Comparison of ENCODE assay signal across 8 mouse cellular contexts in genomic region chr2:122348531-122349131, GRCm38 (mm10). TPM values are rescaled to one million over a fixed set of nuclear protein-coding genes. Genes with fewer than 3 reads are reported as not detected.
A peak's percentile ranks its signal among the peaks of the same experiment; 100 is the strongest.
DNase-seq lines count a peak whose midpoint lies in the region; ATAC-seq and TF ChIP-seq lines count a peak whose summit lies in the region.

No protein-coding gene starts in this region.

- H3K36me3 ChIP-seq in ES-E14 (ENCODE audit: control insufficient read depth, insufficient read depth, low read length, poor library complexity, severe bottlenecking), result peaks cover 2% of the 10 kb centered on the region; the same call in 1 of the 2 replicates
- peaks cover 2% of the 10 kb centered on the region; the same call in 1 of the 2 replicates for H3K36me3 ChIP-seq in forebrain, postnatal 0 days (ENCODE audit: insufficient read depth)
- H3K36me3 ChIP-seq in lung, embryonic 15.5 days, result 0 out of 2 replicates have a peak, but pooled peaks cover 2% of the 10 kb centered on the region

- 1% methylated on average over 63 of the region's 63 CpGs for WGBS in forebrain, postnatal 0 days
- WGBS in lung, embryonic 15.5 days, result 1% methylated on average over 59 of the region's 63 CpGs
- under 1% methylated on average over 63 of the region's 63 CpGs for WGBS in olfactory bulb, adult 2 months

- H3K9me3 ChIP-seq in ES-E14 (ENCODE audit: control insufficient read depth, insufficient read depth, low read depth, low read length), result no peaks in the 10 kb centered on the region
- H3K9me3 ChIP-seq in forebrain, postnatal 0 days (ENCODE audit: low read length), result no peaks in the 10 kb centered on the region
- H3K9me3 ChIP-seq in lung, embryonic 15.5 days, result no peaks in the 10 kb centered on the region

- H3K27ac ChIP-seq in ES-E14 (ENCODE audit: insufficient read depth, low read depth, low read length, poor library complexity, severe bottlenecking), result peak overlapping the region; percentile 53; the same call in 1 of the 2 replicates
- peak overlapping the region; percentile 99 for H3K27ac ChIP-seq in forebrain, postnatal 0 days (ENCODE audit: low read depth, low read length)
- peak overlapping the region; percentile 99 for H3K27ac ChIP-seq in lung, embryonic 15.5 days
- H3K27ac ChIP-seq in olfactory bulb, adult 2 months (ENCODE audit: insufficient read depth, low read depth, low read length), result peak overlapping the region; percentile 91

- no peaks in the 10 kb centered on the region for H3K27me3 ChIP-seq in forebrain, postnatal 0 days (ENCODE audit: insufficient read depth, low read length)
- H3K27me3 ChIP-seq in lung, embryonic 15.5 days, result no peaks in the 10 kb centered on the region

- ATAC-seq in forebrain, postnatal 0 days, result peak; percentile 85
- ATAC-seq in lung, embryonic 15.5 days (ENCODE audit: borderline replicate concordance, extremely low read depth, low FRiP score, low TSS enrichment), result peak; percentile 91

- peak; percentile 62 for DNase-seq in ES-E14 (ENCODE audit: low read depth, low spot score)
- peak; percentile 87 to 97 for DNase-seq in cerebellum, adult 18-20 months
- DNase-seq in forebrain, postnatal 0 days, result peak; percentile 95
- DNase-seq in heart, postnatal 4 days, result peak; percentile 95
- peak; percentile 75 for DNase-seq in layer of hippocampus, adult 9-10 months (ENCODE audit: low spot score)
- peak; percentile 68 to 75 for DNase-seq in thymus, adult 18-20 months

- peaks cover 0 to 29% of the 10 kb centered on the region in 2 experiments; a peak in 2 of 4 replicates for H3K4me1 ChIP-seq in ES-E14 (ENCODE audit: control insufficient read depth in 2 of 2, insufficient read depth in 2 of 2, low read length in 2 of 2, poor library complexity in 1 of 2)
- peaks cover 22% of the 10 kb centered on the region for H3K4me1 ChIP-seq in forebrain, postnatal 0 days (ENCODE audit: insufficient read depth)
- H3K4me1 ChIP-seq in lung, embryonic 15.5 days, result peaks cover 26% of the 10 kb centered on the region
- peaks cover 35% of the 10 kb centered on the region for H3K4me1 ChIP-seq in olfactory bulb, adult 2 months (ENCODE audit: control insufficient read depth, insufficient read depth, low read length)

- peak overlapping the region; percentile 67 to 73 for H3K4me3 ChIP-seq in ES-E14 (ENCODE audit: insufficient read depth in 1 of 2, low read depth in 1 of 2, low read length in 2 of 2, poor library complexity in 1 of 2, severe bottlenecking in 1 of 2)
- peak overlapping the region; percentile 52 for H3K4me3 ChIP-seq in forebrain, postnatal 0 days (ENCODE audit: low read depth, low read length)
- H3K4me3 ChIP-seq in lung, embryonic 15.5 days, result peak overlapping the region; percentile 64
- peak overlapping the region; percentile 69 for H3K4me3 ChIP-seq in olfactory bulb, adult 2 months (ENCODE audit: insufficient read depth, low read depth, low read length)

- peak; percentile 98 for TF ChIP-seq POLR2A in olfactory bulb, adult 2 months (IDR thresholded peaks at IDR 0.05; ENCODE audit: insufficient read depth, low read depth, low read length)

- TF ChIP-seq CTCF in forebrain, postnatal 0 days (IDR thresholded peaks at IDR 0.05; ENCODE audit: low read depth), result peak; percentile 90
- peak; percentile 89 for TF ChIP-seq CTCF in olfactory bulb, adult 2 months (IDR thresholded peaks at IDR 0.05; ENCODE audit: insufficient read depth, low read depth, low read length)

- in situ Hi-C loops in ES-E14 (cut with MboI; ENCODE audit: low sequenced_read_pairs in 2 of 2, unreplicated experiment in 2 of 2), result no loop called here

- peak overlapping the region; percentile 77 for H3K9ac ChIP-seq in ES-E14 (ENCODE audit: insufficient read depth, low read depth, low read length, poor library complexity, severe bottlenecking)
- peak overlapping the region; percentile 96 for H3K9ac ChIP-seq in forebrain, postnatal 0 days
- H3K9ac ChIP-seq in lung, embryonic 15.5 days, result peak overlapping the region; percentile 88

- peak overlapping the region; percentile 68 for H3K4me2 ChIP-seq in forebrain, postnatal 0 days (ENCODE audit: low read depth)
- H3K4me2 ChIP-seq in lung, embryonic 15.5 days, result peak overlapping the region; percentile 83

TF ChIP-seq in ES-E14, 5 proteins besides CTCF, POLR2A, EP300 and RAD21:
- TF ChIP-seq HCFC1 (IDR thresholded peaks at IDR 0.05; ENCODE audit: borderline replicate concordance, insufficient read depth, low read length) (0 out of 2 replicates have a peak, but pooled peaks have one; percentile 59), ZNF384 (IDR thresholded peaks at IDR 0.05; ENCODE audit: low read depth, low read length) (no peak)
TF ChIP-seq in ES-E14: peak in this region for 1.

RNA-seq across cellular contexts. Expression of gene Shf, which starts 20.3 kb away (rescaled TPM):
- 9.2 and 16.6 TPM in 2 replicates for total RNA-seq in ES-E14 (2012; rRNA removed)
- total RNA-seq in forebrain, postnatal 0 days (2014; rRNA removed), result 69.3 and 70.7 TPM in 2 replicates
- 6.7 and 7.7 TPM in 2 replicates for polyA plus RNA-seq in forebrain, postnatal 0 days (2015; fragmentation: Nextera tagmentation; extraction: Ambion mirVana)
- total RNA-seq in heart, postnatal 4 days (2021), result 10 to 100 TPM; 10.1 to 11.3 TPM
- polyA plus RNA-seq in lung, embryonic 15.5 days (2015; fragmentation: Nextera tagmentation; extraction: Ambion mirVana), result 2.1 and 2.9 TPM in 2 replicates
- not detected in 2 replicates for polyA plus RNA-seq in olfactory bulb, adult 2 months (2012; ENCODE audit: insufficient read depth, insufficient read length, low replicate concordance, missing spikeins)

RNA-seq across cellular contexts. Expression of gene Duox1, which starts 33.2 kb away (rescaled TPM):
- 0.76 and 1.0 TPM in 2 replicates for total RNA-seq in ES-E14 (2012; rRNA removed)
- total RNA-seq in forebrain, postnatal 0 days (2014; rRNA removed), result not detected in 2 replicates
- polyA plus RNA-seq in forebrain, postnatal 0 days (2015; fragmentation: Nextera tagmentation; extraction: Ambion mirVana), result 0.06 and 0.08 TPM in 2 replicates
- not detected for total RNA-seq in heart, postnatal 4 days (2021)
- 0.04 and 0.10 TPM in 2 replicates for polyA plus RNA-seq in lung, embryonic 15.5 days (2015; fragmentation: Nextera tagmentation; extraction: Ambion mirVana)
- not detected in 2 replicates for polyA plus RNA-seq in olfactory bulb, adult 2 months (2012; ENCODE audit: insufficient read depth, insufficient read length, low replicate concordance, missing spikeins)

RNA-seq across cellular contexts. Expression of gene Duoxa1, which starts 35.1 kb away (rescaled TPM):
- 0.90 and 1.3 TPM in 2 replicates for total RNA-seq in ES-E14 (2012; rRNA removed)
- 0.10 and 0.23 TPM in 2 replicates for total RNA-seq in forebrain, postnatal 0 days (2014; rRNA removed)
- 0.25 and 0.46 TPM in 2 replicates for polyA plus RNA-seq in forebrain, postnatal 0 days (2015; fragmentation: Nextera tagmentation; extraction: Ambion mirVana)
- total RNA-seq in heart, postnatal 4 days (2021), result not detected
- 0.20 and 0.35 TPM in 2 replicates for polyA plus RNA-seq in lung, embryonic 15.5 days (2015; fragmentation: Nextera tagmentation; extraction: Ambion mirVana)
- polyA plus RNA-seq in olfactory bulb, adult 2 months (2012; ENCODE audit: insufficient read depth, insufficient read length, low replicate concordance, missing spikeins), result not detected in 2 replicates

RNA-seq across cellular contexts. Expression of gene Duoxa2, which starts 49.9 kb away (rescaled TPM):
- total RNA-seq in ES-E14 (2012; rRNA removed), result 0.49 and 0.95 TPM in 2 replicates
- total RNA-seq in forebrain, postnatal 0 days (2014; rRNA removed), result 0.69 TPM in 1 of 2 replicates, not detected in the other
- polyA plus RNA-seq in forebrain, postnatal 0 days (2015; fragmentation: Nextera tagmentation; extraction: Ambion mirVana), result 0.31 and 0.46 TPM in 2 replicates
- total RNA-seq in heart, postnatal 4 days (2021), result under 1 TPM; 0.16 to 0.21 TPM
- not detected in 2 replicates for polyA plus RNA-seq in lung, embryonic 15.5 days (2015; fragmentation: Nextera tagmentation; extraction: Ambion mirVana)
- polyA plus RNA-seq in olfactory bulb, adult 2 months (2012; ENCODE audit: insufficient read depth, insufficient read length, low replicate concordance, missing spikeins), result not detected in 2 replicates

RNA-seq across cellular contexts. Expression of gene Duox2, which starts 50.4 kb away (rescaled TPM):
- total RNA-seq in ES-E14 (2012; rRNA removed), result 0.13 and 0.42 TPM in 2 replicates
- 0.08 and 0.14 TPM in 2 replicates for total RNA-seq in forebrain, postnatal 0 days (2014; rRNA removed)
- 0.05 TPM in 1 of 2 replicates, not detected in the other for polyA plus RNA-seq in forebrain, postnatal 0 days (2015; fragmentation: Nextera tagmentation; extraction: Ambion mirVana)
- under 1 TPM; 0.55 to 0.59 TPM for total RNA-seq in heart, postnatal 4 days (2021)
- 0.04 TPM in 2 replicates for polyA plus RNA-seq in lung, embryonic 15.5 days (2015; fragmentation: Nextera tagmentation; extraction: Ambion mirVana)
- not detected in 2 replicates for polyA plus RNA-seq in olfactory bulb, adult 2 months (2012; ENCODE audit: insufficient read depth, insufficient read length, low replicate concordance, missing spikeins)

Comparison
In these comparisons a context has a peak if more than half of its experiments do, and no peak if none do; other contexts are left out.
1. Peak in every context shown above with its lines: DNase-seq, ATAC-seq, H3K4me3 ChIP-seq and H3K27ac ChIP-seq.